Mouse (Mus musculus) limb, embryonic 14.5 days (tissue): ENCODE data around the gene Tmtc2. TPM values are rescaled to one million over a fixed set of nuclear protein-coding genes. Genes with fewer than 3 reads are reported as not detected.

Experiments used
- ATAC-seq: fragments of 200-750 bp; cut with Nextera tagmentation; 2 replicates; pipeline ENCODE4 v1.8.0; 2017; ENCODE audit warnings: low read depth, moderate number of reproducible peaks, moderate TSS enrichment; ENCODE audit not compliant: low FRiP score
- DNase-seq: peaks from one replicate; pipeline ENCODE4 v3.0.0-alpha.2; 2015; ENCODE audit warnings: low spot score
- H3K27ac ChIP-seq: fragments of 300-500 bp; sonication (generic); replicated peaks from 2 replicates; pipeline ENCODE4 v1.5.1; 2014; ENCODE audit warnings: low read depth, mild to moderate bottlenecking, low read length, moderate library complexity, mixed read lengths
- H3K27me3 ChIP-seq: fragments of 300-500 bp; sonication (generic); 2 replicates; pipeline ENCODE4 v1.6.1; 2014; ENCODE audit warnings: low read length, mixed read lengths; ENCODE audit not compliant: control insufficient read depth, insufficient read depth
- H3K36me3 ChIP-seq: fragments of 300-500 bp; sonication (generic); 2 replicates; pipeline ENCODE4 v1.6.1; 2014; ENCODE audit warnings: mild to moderate bottlenecking, low read length, moderate library complexity, mixed read lengths; ENCODE audit not compliant: control insufficient read depth, insufficient read depth
- H3K4me1 ChIP-seq: fragments of 300-500 bp; sonication (generic); 2 replicates; pipeline ENCODE4 v1.6.1; 2014; ENCODE audit warnings: antibody characterized with exemption, low read length, mixed read lengths; ENCODE audit not compliant: control insufficient read depth, insufficient read depth
- H3K4me2 ChIP-seq: fragments of 300-500 bp; sonication (generic); replicated peaks from 2 replicates; pipeline ENCODE4 v1.6.1; 2014; ENCODE audit warnings: low read depth, mild to moderate bottlenecking, low read length, moderate library complexity; ENCODE audit not compliant: severe bottlenecking
- H3K4me3 ChIP-seq: fragments of 300-500 bp; sonication (generic); replicated peaks from 2 replicates; pipeline ENCODE4 v1.5.1; 2014; ENCODE audit warnings: low read length
- H3K9ac ChIP-seq: fragments of 300-500 bp; sonication (generic); 2 replicates; pipeline ENCODE4 v1.6.1; 2014; ENCODE audit warnings: mild to moderate bottlenecking, low read depth, low read length, moderate library complexity; ENCODE audit not compliant: severe bottlenecking
- H3K9me3 ChIP-seq: fragments of 300-500 bp; sonication (generic); 2 replicates; pipeline ENCODE4 v1.6.1; 2016; ENCODE audit warnings: low read length; ENCODE audit not compliant: control insufficient read depth
- POLR2A ChIP-seq: fragments of 200-500 bp; IDR thresholded peaks from 2 replicates; pipeline ENCODE4 v1.8.0; 2012; ENCODE audit warnings: inconsistent platforms, mild to moderate bottlenecking, moderate library complexity, borderline replicate concordance; ENCODE audit not compliant: insufficient read depth, insufficient read length; ENCODE audit errors: extremely low read depth
- WGBS: fragments of 180-500 bp; shearing (Covaris S2); extraction: QIAGEN DNeasy Blood & Tissue Kit; methylation state at CpG from one replicate; pipeline ENCODE4 v1.1.7; 2014; 5-methylcytosine and 5-hydroxymethylcytosine counted together
- polyA plus RNA-seq, 2 experiments: library from polyadenylated mRNA; depleted of rRNA in 1 of 2; stranded (reverse) in 1 of 2; unstranded in 1 of 2; fragments of >200 nt; fragmentation: Nextera tagmentation in 1 of 2; extraction: Ambion mirVana in 1 of 2; gene quantifications; 2 replicates each; pipeline versions ENCODE4 v1.2.1 to v1.2.3; 2012 to 2014

Gene Tmtc2
- polyA plus RNA-seq, 2 experiments, result 16.5 to 25.0 TPM

GRCm38 (mm10) chr10:105544004-105545003, 29.9 kb downstream of the Tmtc2 start:
- no peaks in the 10 kb centered on the region for H3K9me3 ChIP-seq
- no peak for TF ChIP-seq POLR2A
- no peaks in the 10 kb centered on the region for H3K27me3 ChIP-seq
- WGBS, result 89% methylated on average over 2 of the region's 2 CpGs
- H3K27ac ChIP-seq, result no peak overlapping the region
- H3K36me3 ChIP-seq, result peaks cover 9% of the 10 kb centered on the region
- DNase-seq (no peak), ATAC-seq (no peak)
- H3K4me1 ChIP-seq, result no peaks in the 10 kb centered on the region
- H3K4me2 ChIP-seq, result no peak overlapping the region
- no peak overlapping the region for H3K9ac ChIP-seq
- H3K4me3 ChIP-seq, result no peak overlapping the region

- DNase-seq, result no peak
- no peak overlapping the region for H3K4me3 ChIP-seq
- H3K27me3 ChIP-seq, result no peaks in the 10 kb centered on the region
- no peaks in the 10 kb centered on the region for H3K4me1 ChIP-seq
- no peak overlapping the region for H3K27ac ChIP-seq
- no peaks in the 10 kb centered on the region for H3K9me3 ChIP-seq
- H3K9ac ChIP-seq, result no peak overlapping the region
- no peak for ATAC-seq
- WGBS, result 81% methylated on average over 6 of the region's 6 CpGs
- H3K36me3 ChIP-seq, result peaks cover 3% of the 10 kb centered on the region; the same call in 1 of the 2 replicates
- no peak overlapping the region for H3K4me2 ChIP-seq
- no peak for TF ChIP-seq POLR2A
These were observed 32.2 kb downstream of the Tmtc2 start for GRCm38 (mm10) chr10:105542081-105542480.

DNA sequence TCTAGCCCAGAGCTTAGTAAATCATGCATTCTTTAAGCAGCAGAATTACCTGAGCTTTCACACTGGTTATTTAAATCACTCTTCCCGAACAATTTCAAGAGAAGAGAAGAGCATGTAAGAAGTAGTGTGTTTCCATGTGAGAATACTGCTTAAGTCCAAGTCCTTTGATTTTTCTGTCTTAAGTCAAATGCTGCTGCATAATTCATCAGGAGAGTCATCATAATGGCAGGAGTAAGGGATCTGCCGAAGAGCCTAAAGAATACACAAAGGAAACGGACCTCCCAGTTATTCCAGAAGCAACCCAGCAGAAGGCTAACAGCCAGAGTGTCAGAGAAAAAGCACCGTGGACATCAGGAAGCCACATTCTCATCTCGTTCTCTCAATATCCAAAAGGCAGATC, 34.6 kb downstream of the Tmtc2 start:
- H3K9ac ChIP-seq, result no peak overlapping the region
- H3K27ac ChIP-seq, result no peak overlapping the region
- H3K36me3 ChIP-seq, result 0 out of 2 replicates have a peak, but pooled peaks cover 7% of the 10 kb centered on the region
- no peak for ATAC-seq
- no peak for TF ChIP-seq POLR2A
- no peak for DNase-seq
- H3K4me2 ChIP-seq, result no peak overlapping the region
- H3K4me1 ChIP-seq, result no peaks in the 10 kb centered on the region
- H3K4me3 ChIP-seq, result no peak overlapping the region
- H3K9me3 ChIP-seq, result no peaks in the 10 kb centered on the region
- WGBS, result 83% methylated on average over 5 of the region's 5 CpGs
- H3K27me3 ChIP-seq, result no peaks in the 10 kb centered on the region

- 83% methylated on average over 4 of the region's 4 CpGs for WGBS
- ATAC-seq (no peak), DNase-seq (no peak)
- no peaks in the 10 kb centered on the region for H3K27me3 ChIP-seq
- no peak overlapping the region for H3K4me3 ChIP-seq
- H3K9me3 ChIP-seq, result no peaks in the 10 kb centered on the region
- TF ChIP-seq POLR2A, result no peak
- H3K27ac ChIP-seq, result no peak overlapping the region
- 0 out of 2 replicates have a peak, but pooled peaks cover 7% of the 10 kb centered on the region for H3K36me3 ChIP-seq
- H3K9ac ChIP-seq, result no peak overlapping the region
- H3K4me2 ChIP-seq, result no peak overlapping the region
- H3K4me1 ChIP-seq, result peaks cover 6% of the 10 kb centered on the region; the same call in 1 of the 2 replicates
These were observed 37.3 kb downstream of the Tmtc2 start for GRCm38 (mm10) chr10:105536910-105537309.

DNA sequence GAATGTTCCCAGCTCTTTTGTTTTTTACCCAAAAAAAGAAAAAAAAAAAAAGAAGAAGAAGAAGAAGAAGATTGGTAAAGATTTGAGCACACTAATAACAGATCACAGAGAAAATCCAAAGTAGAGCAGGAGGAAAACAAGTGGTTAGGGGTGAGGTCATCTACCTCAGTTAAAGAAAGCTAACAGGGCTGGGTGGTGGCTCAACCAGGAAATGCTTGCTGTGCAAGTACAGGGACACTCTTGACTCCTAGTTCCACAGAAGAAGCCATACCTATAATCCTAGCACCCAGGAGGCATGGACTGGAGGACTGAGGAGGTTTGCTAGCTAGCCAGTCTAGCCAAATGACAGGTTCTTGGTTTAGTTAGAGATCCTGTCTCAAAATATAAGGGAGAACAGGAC, 38.4 kb downstream of the Tmtc2 start:
- no peak overlapping the region for H3K4me2 ChIP-seq
- DNase-seq, result no peak
- TF ChIP-seq POLR2A, result no peak
- H3K27me3 ChIP-seq, result no peaks in the 10 kb centered on the region
- H3K4me3 ChIP-seq, result no peak overlapping the region
- no peaks in the 10 kb centered on the region for H3K9me3 ChIP-seq
- H3K27ac ChIP-seq, result no peak overlapping the region
- no peak for ATAC-seq
- 0 out of 2 replicates have a peak, but pooled peaks cover 7% of the 10 kb centered on the region for H3K36me3 ChIP-seq
- no peak overlapping the region for H3K9ac ChIP-seq
- peaks cover 6% of the 10 kb centered on the region; the same call in 1 of the 2 replicates for H3K4me1 ChIP-seq
